Mouse (Mus musculus): ENCODE results near the gene Cbx8. TPM values are rescaled to one million over a fixed set of nuclear protein-coding genes. Genes with fewer than 3 reads are reported as not detected.

Cbx8 gene
- polyA plus RNA-seq, 1 experiment from 2014 or later = 7.8 TPM

DNA sequence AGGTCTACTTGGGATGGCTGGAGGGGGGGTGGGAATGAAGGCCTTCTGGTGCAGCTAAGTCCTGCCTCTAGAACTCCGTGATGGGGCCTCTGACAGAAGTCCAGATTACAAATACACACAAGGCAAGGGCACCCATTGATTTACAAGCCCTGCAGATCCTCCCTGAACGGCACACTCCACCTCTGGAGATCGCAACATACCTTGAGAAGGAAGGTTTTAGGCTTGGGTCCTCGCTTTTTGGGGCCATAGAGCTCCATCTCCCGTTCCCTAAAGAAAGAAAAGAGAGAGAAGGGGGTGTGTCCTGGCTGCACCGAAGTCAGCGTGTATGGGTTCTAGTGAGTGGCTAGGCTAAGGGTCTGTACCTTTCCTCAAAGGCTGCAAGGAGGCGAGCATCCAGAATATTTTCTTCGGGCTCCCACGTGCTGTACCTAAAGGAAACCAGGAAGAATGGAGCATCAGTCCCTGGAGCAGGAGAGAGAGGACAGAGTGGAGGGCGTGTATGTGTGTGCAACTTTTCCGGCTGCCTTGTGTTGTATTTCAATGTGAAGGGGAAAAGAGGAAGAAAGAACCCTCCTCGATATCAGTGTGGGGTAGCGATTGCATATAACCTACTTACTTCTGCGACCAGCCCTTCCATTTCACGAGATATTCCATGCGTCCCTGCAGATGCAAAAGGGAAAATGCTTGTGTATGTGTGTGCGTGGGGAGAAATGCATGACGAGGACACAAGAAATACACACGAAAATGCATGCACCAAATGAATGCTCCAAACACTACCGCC is 847 bp downstream of the Cbx8 start:
- Histone ChIP-seq H3K9me3 (replicated peaks; ENCODE audit: control insufficient read depth, low read length) (no peaks in the 10 kb centered on the region), H3K4me2 (peak overlapping the region; percentile 80), H3K4me3 (ENCODE audit: low read depth, low read length) (peak overlapping the region; percentile 56), H3K27ac (ENCODE audit: low read depth, low read length) (no peak overlapping the region; the same call in 1 of the 2 replicates), H3K27me3 (ENCODE audit: control insufficient read depth, insufficient read depth, low read length) (peaks cover 82% of the 10 kb centered on the region), H3K4me1 (ENCODE audit: control insufficient read depth, insufficient read depth, low read length) (peaks cover 34% of the 10 kb centered on the region), H3K36me3 (ENCODE audit: control insufficient read depth, insufficient read depth, low read length) (peaks cover 4% of the 10 kb centered on the region), H3K9ac (ENCODE audit: low read depth, low read length) (peak overlapping the region; percentile 86)
- 8% methylated on average over 21 of the region's 21 CpGs for WGBS (ENCODE audit: insufficient replicate concordance)
- ATAC-seq (replicated peaks; ENCODE audit: insufficient number of reproducible peaks, low FRiP score, low TSS enrichment) = no peak

DNA sequence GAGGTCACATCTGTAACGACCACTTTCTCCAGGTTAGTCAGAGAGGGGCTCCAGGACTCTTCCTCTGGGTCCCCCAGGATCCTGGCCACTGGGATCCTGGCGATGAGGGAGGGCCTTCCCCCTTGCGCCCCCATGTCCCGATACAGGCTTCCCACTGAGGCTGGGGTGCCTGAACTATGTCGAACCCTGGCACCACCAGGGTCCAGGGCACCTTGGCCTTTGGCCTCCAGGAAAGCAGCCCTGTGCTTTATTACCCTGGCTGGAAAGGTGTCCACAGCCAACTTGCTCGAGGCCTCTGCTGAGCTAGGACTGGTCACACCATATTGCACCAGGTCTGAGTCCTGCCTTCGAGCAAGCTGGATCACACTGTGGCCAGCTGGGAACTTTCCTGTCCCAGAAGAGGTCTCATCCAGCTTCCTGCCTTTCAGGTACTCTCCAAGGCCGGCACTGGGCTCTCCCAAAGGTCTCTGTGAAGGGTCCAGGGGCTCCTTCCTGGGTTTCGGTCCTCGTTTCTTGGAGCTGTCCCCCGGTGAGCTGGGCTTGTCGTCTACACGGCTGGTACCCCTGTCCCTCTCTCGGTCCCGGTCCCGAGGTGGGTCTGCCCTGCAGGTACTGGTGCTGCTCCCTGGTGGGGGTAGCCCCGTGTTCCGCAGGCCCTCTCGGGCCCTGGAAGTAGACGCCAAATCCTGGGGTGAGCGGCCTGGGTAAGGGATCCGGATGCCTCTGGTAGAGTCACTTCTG is 1.9 kb downstream of the Cbx8 start:
- 48% methylated on average over 22 of the region's 22 CpGs for WGBS (ENCODE audit: insufficient replicate concordance)
- Histone ChIP-seq H3K4me3 (ENCODE audit: low read depth, low read length) (no peak overlapping the region), H3K9ac (ENCODE audit: low read depth, low read length) (no peak overlapping the region), H3K27me3 (ENCODE audit: control insufficient read depth, insufficient read depth, low read length) (peaks cover 82% of the 10 kb centered on the region), H3K4me2 (no peak overlapping the region), H3K36me3 (ENCODE audit: control insufficient read depth, insufficient read depth, low read length) (peaks cover 4% of the 10 kb centered on the region), H3K4me1 (ENCODE audit: control insufficient read depth, insufficient read depth, low read length) (peaks cover 33% of the 10 kb centered on the region), H3K9me3 (replicated peaks; ENCODE audit: control insufficient read depth, low read length) (no peaks in the 10 kb centered on the region), H3K27ac (ENCODE audit: low read depth, low read length) (no peak overlapping the region)
- ATAC-seq (replicated peaks; ENCODE audit: insufficient number of reproducible peaks, low FRiP score, low TSS enrichment) = no peak

DNA sequence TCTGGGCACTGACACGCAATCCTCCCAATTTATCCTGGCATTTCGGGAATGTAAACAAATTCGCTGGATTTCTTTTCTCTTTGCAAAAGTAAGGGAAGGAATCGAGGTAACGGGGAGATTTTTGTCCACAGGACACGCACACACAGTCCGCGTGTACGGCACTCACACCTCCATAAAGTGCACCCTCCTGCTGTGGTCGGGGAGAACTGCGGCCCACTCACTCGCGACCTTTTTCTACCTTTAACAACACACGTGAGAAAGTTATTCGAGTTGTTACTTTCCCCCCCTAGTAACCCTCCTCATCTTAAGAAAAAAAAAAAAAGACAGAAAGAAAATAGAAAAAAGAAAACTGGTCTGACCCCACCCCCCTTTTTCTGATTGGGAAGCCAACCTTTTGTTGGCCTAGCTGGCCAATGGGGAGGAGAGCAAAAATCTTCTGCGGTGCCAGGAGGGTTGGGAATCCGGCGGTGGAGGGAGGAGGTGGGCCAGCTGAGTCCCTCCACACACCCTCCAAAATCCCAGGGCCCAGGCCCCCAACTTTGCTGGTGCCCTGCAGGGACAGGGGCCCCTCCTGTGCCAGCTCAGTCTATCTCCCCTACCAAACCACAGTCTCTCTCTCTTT is 2.9 kb downstream of the Cbx8 start:
- H3K27me3 ChIP-seq (ENCODE audit: control insufficient read depth, insufficient read depth, low read length) = peaks cover 80% of the 10 kb centered on the region
- peak overlapping the region; percentile 78 for H3K4me2 ChIP-seq
- WGBS (ENCODE audit: insufficient replicate concordance) = 6% methylated on average over 18 of the region's 18 CpGs
- H3K4me3 ChIP-seq (ENCODE audit: low read depth, low read length) = peak overlapping the region; percentile 47
- peak overlapping the region; percentile 23; the same call in 1 of the 2 replicates for H3K9ac ChIP-seq (ENCODE audit: low read depth, low read length)
- H3K4me1 ChIP-seq (ENCODE audit: control insufficient read depth, insufficient read depth, low read length) = peaks cover 34% of the 10 kb centered on the region
- no peak overlapping the region for H3K27ac ChIP-seq (ENCODE audit: low read depth, low read length)
- ATAC-seq (replicated peaks; ENCODE audit: insufficient number of reproducible peaks, low FRiP score, low TSS enrichment) = no peak
- H3K9me3 ChIP-seq (replicated peaks; ENCODE audit: control insufficient read depth, low read length) = no peaks in the 10 kb centered on the region
- peaks cover 4% of the 10 kb centered on the region for H3K36me3 ChIP-seq (ENCODE audit: control insufficient read depth, insufficient read depth, low read length)

DNA sequence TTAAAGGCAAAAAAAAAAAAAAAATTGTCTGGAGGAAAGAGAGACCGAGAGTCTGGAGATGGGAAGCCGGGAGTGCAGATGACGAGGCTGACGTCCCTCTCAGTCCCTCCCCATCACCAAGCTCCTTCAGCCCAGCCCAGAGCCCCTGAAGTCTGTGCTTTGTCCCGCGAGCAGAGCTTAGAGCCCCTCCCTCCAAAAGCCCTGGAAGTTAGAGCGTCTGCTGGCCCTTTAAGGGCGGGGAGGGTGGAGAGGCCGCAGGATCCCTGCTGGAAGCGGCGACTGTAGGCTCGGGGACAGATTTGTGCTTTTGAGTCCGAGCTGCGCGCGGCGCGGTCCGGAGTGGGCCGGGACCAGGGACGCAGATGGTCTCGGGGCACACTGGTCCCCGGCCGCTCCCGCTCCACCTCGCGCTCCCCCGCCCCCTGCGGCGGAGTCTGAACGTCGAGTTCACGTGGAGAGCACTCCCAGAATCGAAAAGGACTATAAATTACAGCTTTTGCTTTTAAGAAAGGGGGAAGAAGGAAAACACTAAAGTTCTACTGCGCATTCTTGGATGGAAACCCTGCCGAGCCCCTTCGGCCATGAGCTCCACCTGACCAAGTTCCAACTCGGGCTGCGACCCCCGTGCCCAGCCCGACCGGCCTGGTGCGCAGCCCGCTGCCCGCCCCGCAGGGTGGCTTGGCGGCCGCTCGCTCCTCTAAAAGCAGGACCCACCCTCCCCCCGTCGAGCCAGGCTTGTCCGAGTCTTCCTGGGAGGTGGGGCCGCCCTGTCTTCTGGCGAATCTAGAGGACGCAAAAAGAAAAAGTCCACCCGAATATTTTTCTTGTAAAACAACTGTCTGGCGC is 3.6 kb downstream of the Cbx8 start:
- no peak for ATAC-seq (replicated peaks; ENCODE audit: insufficient number of reproducible peaks, low FRiP score, low TSS enrichment)

DNA sequence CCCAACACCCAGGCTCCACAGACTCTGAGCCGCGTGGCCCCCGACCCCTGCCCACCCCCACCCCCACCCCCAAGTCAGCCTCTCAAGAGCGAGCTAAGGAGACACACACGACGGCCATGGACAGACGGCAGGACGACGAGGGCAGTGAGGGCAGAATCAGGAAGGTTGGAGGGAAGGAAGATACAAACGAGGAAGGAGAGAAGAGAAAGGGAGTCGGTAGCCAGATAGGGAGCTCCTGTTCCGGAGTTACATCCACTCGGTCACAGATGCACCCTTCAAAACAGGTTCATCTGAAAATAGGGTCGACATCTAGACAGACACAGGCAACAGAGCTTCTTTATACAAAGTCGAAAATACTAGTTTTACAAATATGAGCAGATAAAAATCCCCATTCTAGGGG is 4.3 kb downstream of the Cbx8 start:
- H3K36me3 ChIP-seq (ENCODE audit: control insufficient read depth, insufficient read depth, low read length) = peaks cover 4% of the 10 kb centered on the region
- peaks cover 65% of the 10 kb centered on the region for H3K27me3 ChIP-seq (ENCODE audit: control insufficient read depth, insufficient read depth, low read length)
- peak overlapping the region; percentile 47; the same call in 1 of the 2 replicates for H3K4me3 ChIP-seq (ENCODE audit: low read depth, low read length)
- H3K9ac ChIP-seq (ENCODE audit: low read depth, low read length) = no peak overlapping the region
- H3K4me2 ChIP-seq = peak overlapping the region; percentile 78
- H3K27ac ChIP-seq (ENCODE audit: low read depth, low read length) = no peak overlapping the region
- ATAC-seq (replicated peaks; ENCODE audit: insufficient number of reproducible peaks, low FRiP score, low TSS enrichment) = no peak
- 3% methylated on average over 15 of the region's 15 CpGs for WGBS (ENCODE audit: insufficient replicate concordance)
- H3K9me3 ChIP-seq (replicated peaks; ENCODE audit: control insufficient read depth, low read length) = no peaks in the 10 kb centered on the region
- H3K4me1 ChIP-seq (ENCODE audit: control insufficient read depth, insufficient read depth, low read length) = peaks cover 29% of the 10 kb centered on the region

More for the DNA sequence above, 3.6 kb downstream of the Cbx8 start:
- Histone ChIP-seq H3K36me3 (ENCODE audit: control insufficient read depth, insufficient read depth, low read length) (peaks cover 4% of the 10 kb centered on the region), H3K9ac (ENCODE audit: low read depth, low read length) (peak overlapping the region; percentile 23; the same call in 1 of the 2 replicates), H3K4me2 (peak overlapping the region; percentile 78), H3K4me3 (ENCODE audit: low read depth, low read length) (peak overlapping the region; percentile 47), H3K27me3 (ENCODE audit: control insufficient read depth, insufficient read depth, low read length) (peaks cover 72% of the 10 kb centered on the region), H3K27ac (ENCODE audit: low read depth, low read length) (no peak overlapping the region), H3K9me3 (replicated peaks; ENCODE audit: control insufficient read depth, low read length) (no peaks in the 10 kb centered on the region), H3K4me1 (ENCODE audit: control insufficient read depth, insufficient read depth, low read length) (peaks cover 32% of the 10 kb centered on the region)
- 1% methylated on average over 57 of the region's 57 CpGs for WGBS (ENCODE audit: insufficient replicate concordance)

DNA sequence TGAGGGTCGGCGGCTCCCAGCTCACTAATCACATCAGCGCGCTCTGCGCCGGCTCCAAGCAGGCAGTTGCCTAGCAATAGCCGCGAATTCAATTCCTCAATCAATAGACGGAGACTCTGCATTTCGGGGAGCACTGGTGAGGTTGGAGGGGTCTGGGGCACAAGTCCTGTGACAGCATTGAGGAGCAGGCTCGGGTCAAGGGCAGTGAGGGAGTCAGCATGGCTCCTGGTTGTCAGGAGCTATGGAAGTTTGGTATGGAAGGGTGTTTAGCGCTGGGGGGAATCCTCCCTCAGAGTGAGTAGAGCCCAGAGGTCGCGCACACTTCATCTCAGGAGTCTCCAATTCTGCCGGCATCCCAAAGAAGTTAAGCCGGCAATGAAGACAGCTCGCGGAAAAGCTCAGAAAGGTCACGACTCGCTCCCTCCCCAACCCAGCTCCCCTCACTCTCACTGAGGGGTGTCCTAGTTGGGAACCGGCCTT is 5.0 kb downstream of the Cbx8 start:
- no peak for ATAC-seq (replicated peaks; ENCODE audit: insufficient number of reproducible peaks, low FRiP score, low TSS enrichment)
- Histone ChIP-seq H3K4me3 (ENCODE audit: low read depth, low read length) (0 out of 2 replicates have a peak overlapping the region, but pooled peaks have one; percentile 5), H3K9me3 (replicated peaks; ENCODE audit: control insufficient read depth, low read length) (no peaks in the 10 kb centered on the region), H3K36me3 (ENCODE audit: control insufficient read depth, insufficient read depth, low read length) (peaks cover 4% of the 10 kb centered on the region), H3K4me1 (ENCODE audit: control insufficient read depth, insufficient read depth, low read length) (peaks cover 29% of the 10 kb centered on the region), H3K27ac (ENCODE audit: low read depth, low read length) (no peak overlapping the region), H3K9ac (ENCODE audit: low read depth, low read length) (no peak overlapping the region), H3K4me2 (peak overlapping the region; percentile 16; the same call in 1 of the 2 replicates), H3K27me3 (ENCODE audit: control insufficient read depth, insufficient read depth, low read length) (peaks cover 63% of the 10 kb centered on the region)
- 1% methylated on average over 21 of the region's 21 CpGs for WGBS (ENCODE audit: insufficient replicate concordance)

DNA sequence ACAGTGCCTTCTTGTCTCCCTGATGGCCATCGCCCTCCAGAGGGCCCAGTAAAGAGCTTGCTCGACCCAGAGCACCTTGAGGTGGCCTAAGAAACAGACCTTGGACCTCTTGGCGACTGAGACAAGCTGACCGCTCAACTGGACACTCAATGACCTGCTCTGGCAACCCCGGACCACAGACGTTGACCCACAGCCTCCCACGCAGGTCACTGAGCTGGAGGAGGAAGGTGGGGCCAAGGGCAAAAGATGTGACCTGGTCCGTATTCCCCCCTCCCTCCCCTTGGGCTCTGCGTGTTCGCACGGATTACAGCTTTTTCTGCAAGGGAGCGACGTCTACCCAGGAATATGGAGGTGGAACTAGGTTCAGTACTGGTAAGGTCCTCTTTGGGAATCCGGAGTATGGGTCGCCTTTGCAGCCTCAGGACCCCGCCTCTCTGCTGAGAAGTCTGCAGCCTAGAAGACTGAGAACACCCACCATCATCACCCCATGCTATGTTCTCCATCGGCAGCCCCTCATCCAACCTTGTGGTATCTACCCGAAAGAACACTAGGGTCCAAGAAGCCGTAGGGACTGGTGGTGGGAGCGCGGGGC is 5.6 kb downstream of the Cbx8 start:
- H3K27me3 ChIP-seq (ENCODE audit: control insufficient read depth, insufficient read depth, low read length) = peaks cover 63% of the 10 kb centered on the region
- peaks cover 28% of the 10 kb centered on the region for H3K4me1 ChIP-seq (ENCODE audit: control insufficient read depth, insufficient read depth, low read length)
- peaks cover 4% of the 10 kb centered on the region for H3K36me3 ChIP-seq (ENCODE audit: control insufficient read depth, insufficient read depth, low read length)
- H3K27ac ChIP-seq (ENCODE audit: low read depth, low read length) = no peak overlapping the region
- WGBS (ENCODE audit: insufficient replicate concordance) = 2% methylated on average over 21 of the region's 21 CpGs
- ATAC-seq (replicated peaks; ENCODE audit: insufficient number of reproducible peaks, low FRiP score, low TSS enrichment) = no peak
- no peak overlapping the region for H3K9ac ChIP-seq (ENCODE audit: low read depth, low read length)
- H3K4me2 ChIP-seq = peak overlapping the region; percentile 16; the same call in 1 of the 2 replicates
- no peaks in the 10 kb centered on the region for H3K9me3 ChIP-seq (replicated peaks; ENCODE audit: control insufficient read depth, low read length)
- peak overlapping the region; percentile 5; the same call in 1 of the 2 replicates for H3K4me3 ChIP-seq (ENCODE audit: low read depth, low read length)
